Mouse (Mus musculus) layer of hippocampus, adult 2 months (tissue): Measurements from ENCODE around the gene Aars2. TPM values are rescaled to one million over a fixed set of nuclear protein-coding genes. Genes with fewer than 3 reads are reported as not detected.

Experiments
- DNase-seq, 2 experiments: peaks; one replicate each; pipeline ENCODE4 v3.0.0; 2022; ENCODE audit warnings: low spot score in 2 of 2
- H3K27ac ChIP-seq: fragments of 200-600 bp; 2 replicates; pipeline ENCODE4 v1.8.1; 2022
- H3K4me3 ChIP-seq: fragments of 200-600 bp; 2 replicates; pipeline ENCODE4 v1.8.1; 2022; ENCODE audit warnings: mild to moderate bottlenecking
- CTCF ChIP-seq: fragments of 200-600 bp; conservative IDR thresholded peaks from 2 replicates; pipeline ENCODE4 v1.8.1; 2022; ENCODE audit warnings: antibody characterized with exemption, mild to moderate bottlenecking, moderate library complexity
- total RNA-seq, 2 experiments: library from RNA; stranded (reverse); gene quantifications; 2 replicates each; pipeline ENCODE4 v1.2.3; 2021

Gene Aars2
- total RNA-seq, 2 experiments from 2014 or later, result 25.2 to 26.3 TPM

DNA sequence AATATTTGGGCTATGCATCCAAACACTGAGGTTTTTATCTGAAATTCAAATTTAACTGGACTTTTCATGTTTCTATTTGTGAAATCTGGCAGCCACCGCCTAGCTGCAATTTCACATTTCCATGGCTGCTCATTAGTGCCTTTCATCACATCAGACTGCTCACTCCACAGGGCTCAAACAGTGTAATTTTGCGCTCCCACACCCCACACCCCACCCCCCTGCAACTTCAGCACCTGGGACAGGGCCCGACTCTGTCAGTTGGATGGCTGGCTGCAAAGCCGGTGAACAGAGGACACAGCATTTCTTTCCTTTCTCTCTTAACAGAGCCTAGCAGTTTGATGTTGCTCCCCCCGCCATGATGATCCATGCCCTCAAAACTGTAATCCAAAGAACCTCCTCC lies 29.6 kb downstream of the Aars2 start:
- DNase-seq, result no peak
- Histone ChIP-seq H3K27ac (no peak overlapping the region), H3K4me3 (no peak overlapping the region)
- TF ChIP-seq CTCF, result no peak

DNA sequence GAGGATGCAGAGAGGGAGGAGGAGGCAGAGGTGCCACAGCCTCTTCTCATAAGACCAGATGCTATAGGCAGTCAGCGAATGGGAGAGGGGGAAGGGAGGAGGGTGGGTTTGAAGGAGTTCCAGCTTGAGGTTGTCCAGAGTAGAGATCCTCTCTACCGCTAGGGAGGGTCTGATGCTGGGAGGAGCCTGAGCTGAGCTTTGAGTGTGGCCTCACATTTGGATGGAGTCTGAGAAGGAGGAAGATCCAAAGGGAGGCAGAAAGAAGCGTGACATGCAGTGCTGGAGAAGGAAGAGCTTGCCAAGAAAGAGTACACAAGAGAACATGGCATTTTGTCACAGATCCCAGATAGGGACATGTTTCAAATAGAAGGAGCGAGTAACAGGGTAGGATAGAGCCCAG lies 31.8 kb downstream of the Aars2 start:
- Histone ChIP-seq H3K27ac (peak overlapping the region; percentile 36; the same call in 1 of the 2 replicates), H3K4me3 (no peak overlapping the region)
- no peak for DNase-seq
- no peak for TF ChIP-seq CTCF

DNA sequence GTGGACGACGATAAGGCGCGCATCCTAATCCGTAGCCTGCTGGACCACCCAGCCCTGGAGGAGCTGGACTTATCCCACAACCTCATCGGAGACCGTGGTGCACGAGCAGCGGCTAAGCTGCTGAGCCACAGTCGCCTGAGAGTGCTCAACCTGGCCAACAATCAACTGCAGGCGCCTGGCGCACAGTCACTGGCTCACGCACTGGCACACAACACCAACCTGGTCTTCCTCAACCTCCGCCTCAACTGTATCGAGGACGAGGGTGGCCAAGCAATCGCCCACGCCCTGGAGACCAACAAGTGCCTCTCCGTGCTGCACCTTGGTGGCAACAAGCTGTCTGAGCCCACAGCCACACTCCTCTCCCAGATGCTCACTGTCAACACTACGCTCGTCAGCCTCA lies 33.0 kb downstream of the Aars2 start:
- Histone ChIP-seq H3K27ac (no peak overlapping the region), H3K4me3 (no peak overlapping the region)
- no peak for TF ChIP-seq CTCF
- no peak for DNase-seq

DNA sequence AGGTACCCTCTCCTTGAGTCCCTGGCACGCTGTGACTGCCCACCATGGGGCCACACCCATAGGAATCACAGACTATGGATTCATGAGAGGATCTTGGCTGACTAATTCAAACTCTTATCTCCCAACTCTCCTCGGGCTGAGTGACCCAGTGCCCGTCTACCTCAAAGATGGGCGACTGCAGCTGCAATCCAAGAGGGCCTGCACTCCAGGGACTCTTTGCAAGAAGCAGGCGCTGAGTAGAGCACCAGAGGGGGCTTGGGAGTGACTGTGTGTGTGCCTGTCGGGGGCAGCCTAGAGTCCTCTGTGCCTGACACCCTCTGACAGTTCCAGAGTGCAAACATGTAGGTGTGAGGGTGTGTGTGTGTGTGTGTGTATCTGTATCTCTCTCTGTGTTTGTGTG lies 35.5 kb downstream of the Aars2 start:
- Histone ChIP-seq H3K4me3 (no peak overlapping the region), H3K27ac (0 out of 2 replicates have a peak overlapping the region, but pooled peaks have one; percentile 2)
- DNase-seq, result no peak
- no peak for TF ChIP-seq CTCF

DNA sequence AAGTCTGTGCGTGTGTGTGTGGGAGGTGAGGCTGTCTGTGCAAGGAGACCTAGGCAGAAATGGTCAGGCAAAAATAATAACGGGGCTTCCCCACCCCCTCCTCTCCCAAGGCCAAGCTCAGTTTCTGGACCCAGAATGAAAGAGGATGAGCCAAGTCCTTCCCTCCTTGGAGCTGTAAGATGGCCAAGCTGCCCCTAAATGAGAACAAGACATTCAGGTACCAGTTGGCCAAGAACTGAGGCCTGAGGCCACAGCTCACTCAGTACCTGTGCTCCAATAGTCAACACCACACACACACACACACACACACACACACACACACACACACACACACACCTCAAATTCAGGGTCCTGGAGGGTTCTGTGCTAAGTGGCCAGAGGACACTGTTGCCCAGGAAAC lies 36.1 kb downstream of the Aars2 start:
- no peak for TF ChIP-seq CTCF
- Histone ChIP-seq H3K27ac (peak overlapping the region; percentile 59; the same call in 1 of the 2 replicates), H3K4me3 (no peak overlapping the region)
- DNase-seq, result no peak

DNA sequence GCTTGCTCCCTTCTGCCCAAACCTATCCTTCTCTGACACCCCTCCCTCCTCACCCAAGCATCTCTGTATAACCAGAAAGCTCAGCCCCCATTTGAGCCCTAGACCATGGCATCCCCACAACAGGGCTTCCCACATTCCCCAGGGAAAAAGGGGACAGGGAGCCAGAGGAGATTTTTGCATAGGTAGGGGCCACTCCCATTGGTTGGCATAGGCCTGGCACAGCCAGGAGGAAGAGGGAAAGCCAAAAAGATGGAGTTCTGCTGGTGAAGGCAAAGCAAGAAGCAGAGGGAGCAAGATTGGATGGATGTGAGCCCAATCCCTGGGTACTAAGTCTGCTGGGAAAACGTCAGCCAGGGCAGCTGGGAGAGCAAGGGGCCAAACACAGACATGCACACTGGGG lies 36.5 kb downstream of the Aars2 start:
- TF ChIP-seq CTCF, result no peak
- H3K4me3 ChIP-seq, result no peak overlapping the region
- H3K27ac ChIP-seq, result peak overlapping the region; percentile 59; the same call in 1 of the 2 replicates
- no peak for DNase-seq

DNA sequence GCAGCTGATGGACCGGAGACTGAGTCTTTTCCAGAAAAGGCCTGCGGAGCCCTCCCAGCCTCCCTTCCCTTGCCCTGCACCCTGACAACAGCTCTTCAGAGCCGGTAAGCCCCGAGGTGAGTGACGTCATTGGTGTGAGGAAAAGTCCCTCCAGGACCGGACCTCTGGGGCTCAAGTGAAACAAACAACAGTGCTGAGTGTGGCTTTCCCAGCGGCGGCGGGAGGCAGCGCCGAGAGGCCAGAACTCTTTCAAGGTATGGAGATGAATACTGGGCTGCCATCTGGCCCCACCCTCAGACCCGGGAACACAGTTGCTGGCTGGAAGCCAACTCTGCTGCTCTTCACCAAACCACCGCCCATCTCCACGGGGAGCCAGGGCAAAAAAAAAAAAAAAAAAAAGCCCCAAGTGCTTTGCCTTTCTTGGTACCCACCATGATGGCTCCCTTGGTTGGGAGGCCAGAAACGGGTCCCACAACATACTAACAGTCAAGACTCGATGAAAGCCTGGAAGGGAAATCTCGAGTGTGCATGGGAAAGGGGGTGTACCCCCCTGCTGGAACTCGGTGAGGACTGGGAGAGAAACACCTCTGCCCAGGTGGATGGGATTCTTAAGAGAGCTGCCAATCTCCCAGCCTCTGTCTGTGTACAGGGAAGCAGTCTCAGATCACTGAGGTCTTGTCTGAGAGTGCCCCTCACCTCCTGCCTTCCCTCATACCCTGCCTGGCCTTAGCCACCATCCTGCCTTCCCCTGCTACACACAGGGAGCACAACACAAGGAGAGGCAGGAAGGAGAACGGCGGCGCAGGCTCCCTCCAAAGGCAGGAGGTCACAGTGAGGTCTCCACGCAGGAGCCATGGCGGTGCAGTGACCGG lies 37.6 kb downstream of the Aars2 start:
- no peak for TF ChIP-seq CTCF
- DNase-seq, result no peak
- Histone ChIP-seq H3K4me3 (no peak overlapping the region), H3K27ac (peak overlapping the region; percentile 59; the same call in 1 of the 2 replicates)

DNA sequence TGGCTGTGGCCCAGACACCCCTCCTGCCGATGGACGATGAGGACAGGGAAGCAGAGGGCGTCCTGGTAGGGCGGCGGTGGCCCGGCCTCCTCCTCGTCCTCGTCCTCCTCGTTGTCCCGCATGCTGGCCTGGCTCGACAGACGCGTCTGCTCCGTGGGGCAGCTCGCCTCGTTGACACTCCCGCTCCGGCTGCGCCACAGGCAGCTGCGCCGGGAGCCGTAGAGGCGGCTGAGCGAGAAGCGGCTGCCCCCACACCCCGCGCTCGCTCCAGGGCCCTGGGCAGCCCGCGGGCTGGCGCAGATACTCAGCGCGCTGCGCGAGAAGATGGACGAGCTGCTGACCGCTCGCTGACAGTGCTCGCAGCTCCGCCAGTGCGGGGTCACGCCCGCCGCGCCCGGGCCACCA lies 38.2 kb downstream of the Aars2 start:
- TF ChIP-seq CTCF, result no peak
- no peak for DNase-seq
- no peak overlapping the region for H3K4me3 ChIP-seq
- H3K27ac ChIP-seq, result peak overlapping the region; percentile 59; the same call in 1 of the 2 replicates

DNA sequence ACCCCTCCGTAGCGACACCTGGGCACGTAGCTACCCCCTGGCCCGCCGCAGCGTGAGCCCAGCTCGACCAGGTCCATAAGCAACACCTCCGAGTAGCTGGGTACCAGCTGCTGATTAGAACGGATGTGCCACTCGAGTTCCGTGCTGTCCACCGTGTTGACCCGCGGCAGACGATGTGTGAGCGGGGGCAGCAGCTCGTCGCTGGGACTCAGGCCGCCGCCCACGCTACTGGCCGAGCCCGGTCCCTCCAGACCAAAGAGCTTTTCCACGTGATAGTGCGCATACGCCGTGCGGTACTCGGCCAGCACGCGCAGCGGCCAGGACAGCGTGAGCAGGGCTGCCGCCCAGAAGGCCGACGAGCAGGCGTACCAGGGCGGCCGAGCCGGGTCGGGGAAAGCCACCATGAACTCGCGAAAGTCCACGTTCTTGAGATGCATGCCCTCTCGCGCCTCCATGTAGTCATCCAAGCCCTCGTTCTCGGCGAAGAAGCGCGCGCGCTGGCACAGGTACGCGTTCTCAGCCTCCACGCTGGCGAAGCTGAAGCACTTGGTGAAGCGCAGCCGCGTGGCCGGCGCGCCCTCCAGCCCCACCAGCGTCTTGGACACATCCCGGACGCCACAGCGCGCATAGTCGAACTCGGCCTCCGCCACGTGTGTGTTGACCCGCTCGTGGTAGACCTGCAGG lies 38.8 kb downstream of the Aars2 start:
- peak overlapping the region; percentile 59; the same call in 1 of the 2 replicates for H3K27ac ChIP-seq
- TF ChIP-seq CTCF, result no peak
- DNase-seq, result no peak
- peak overlapping the region; percentile 0; the same call in 1 of the 2 replicates for H3K4me3 ChIP-seq

DNA sequence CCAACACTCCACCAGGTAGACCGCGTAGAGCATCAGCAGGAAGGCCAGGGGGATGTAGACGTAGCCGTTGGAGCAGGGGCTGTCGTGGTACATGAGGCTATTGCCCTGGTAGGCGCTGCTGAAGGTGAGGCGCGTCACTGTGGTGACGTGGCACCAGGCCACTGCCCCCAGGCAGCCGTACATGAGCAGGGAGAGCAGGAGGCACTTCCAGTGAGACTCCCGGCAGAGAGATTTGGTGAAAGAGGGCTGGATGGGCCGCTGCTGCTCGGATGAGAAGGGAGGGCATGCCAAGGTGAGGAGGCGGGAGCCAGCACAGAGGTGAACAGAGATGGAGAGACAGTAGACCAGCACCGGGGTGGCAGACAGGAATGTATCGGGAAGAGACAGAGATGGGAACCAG lies 40.3 kb downstream of the Aars2 start:
- DNase-seq, result no peak
- Histone ChIP-seq H3K4me3 (peak overlapping the region; percentile 33; the same call in 1 of the 2 replicates), H3K27ac (peak overlapping the region; percentile 36; the same call in 1 of the 2 replicates)
- no peak for TF ChIP-seq CTCF

DNA sequence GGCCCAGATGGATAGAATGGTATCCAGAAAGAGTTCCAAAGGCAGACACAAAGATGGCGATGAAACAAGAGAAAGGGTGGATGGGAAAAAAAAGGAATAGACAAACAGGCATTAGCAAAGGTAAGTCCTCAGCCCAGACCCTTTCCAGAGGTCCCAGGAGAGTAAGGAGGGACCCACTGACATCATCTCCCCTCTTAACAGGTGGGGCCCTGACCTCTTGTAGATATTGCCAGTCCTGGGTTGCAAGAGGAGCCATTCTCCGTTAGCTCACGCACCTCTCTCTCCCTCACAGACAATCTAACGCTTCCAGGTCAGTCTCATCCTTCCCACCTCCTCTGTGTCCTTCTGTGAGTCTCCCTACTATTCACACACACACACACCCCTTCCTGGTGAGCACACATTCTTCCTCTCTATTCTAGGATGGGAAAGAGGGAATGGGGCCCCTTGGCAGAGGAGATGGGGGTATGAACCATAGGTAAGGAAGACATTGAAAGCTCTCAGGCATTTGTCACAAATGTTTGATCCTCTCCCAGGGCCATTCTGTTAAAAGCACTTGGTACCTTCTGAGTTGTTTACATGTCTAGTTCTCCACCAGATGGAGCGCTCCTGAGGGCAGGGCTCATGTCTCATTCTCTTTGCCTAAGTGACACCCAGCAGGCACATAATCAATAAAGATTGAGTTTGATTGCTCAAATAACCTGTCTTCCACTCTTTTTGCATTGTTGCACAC lies 41.0 kb downstream of the Aars2 start:
- peak; percentile 27; the same call in 1 of the 2 replicates for TF ChIP-seq CTCF
- Histone ChIP-seq H3K27ac (peak overlapping the region; percentile 36; the same call in 1 of the 2 replicates), H3K4me3 (peak overlapping the region; percentile 75)
- DNase-seq, result no peak
